Mouse (Mus musculus): ENCODE data around the gene Maml2.

GRCm38 (mm10) chr9:13522061-13522820 lies 224.5 kb downstream of the Maml2 start:
- TF ChIP-seq CHD2 (IDR thresholded peaks at IDR 0.05; ENCODE audit: low read depth, low read length) (no peak), ZNF384 (IDR thresholded peaks at IDR 0.05; ENCODE audit: low read depth, low read length) (no peak), HCFC1 (IDR thresholded peaks at IDR 0.05; ENCODE audit: borderline replicate concordance, insufficient read depth, low read length) (no peak)
